Mouse (Mus musculus): Measurements from ENCODE around the gene Gm38655.

- TF ChIP-seq CTCF (IDR thresholded peaks at IDR 0.05; ENCODE audit: control insufficient read depth, insufficient read depth, insufficient replicate concordance, low read depth, low read length) = no peak
- TF ChIP-seq POLR2A (IDR thresholded peaks at IDR 0.05; ENCODE audit: control insufficient read depth, low read depth, low read length) = no peak
These were observed 45.2 kb downstream of the Gm38655 start for GRCm38 (mm10) chr17:25130060-25130459.

Measured in testis, adult 2 months (tissue).